Mouse (Mus musculus): ENCODE data around the gene Tnrc6b. TPM values are rescaled to one million over a fixed set of nuclear protein-coding genes. Genes with fewer than 3 reads are reported as not detected.

Gene Tnrc6b
- polyA plus RNA-seq, 1 experiment from 2014 or later = 11.5 TPM

- H3K4me3 ChIP-seq (ENCODE audit: inconsistent target) = no peak overlapping the region
- H3K27ac ChIP-seq = no peak overlapping the region
- H3K36me3 ChIP-seq (ENCODE audit: inconsistent target) = no peaks in the 10 kb centered on the region
- WGBS (ENCODE audit: missing documents) = 89% methylated on average over 8 of the region's 8 CpGs
- H3K79me2 ChIP-seq (ENCODE audit: inconsistent target) = no peaks in the 10 kb centered on the region
Measured at GRCm38 (mm10) chr15:80684786-80685602, 26.1 kb upstream of the Tnrc6b start.

GRCm38 (mm10) chr15:80685603-80685895 lies 25.6 kb upstream of the Tnrc6b start:
- no peak overlapping the region for H3K4me3 ChIP-seq (ENCODE audit: inconsistent target)
- 89% methylated on average over 7 of the region's 7 CpGs for WGBS (ENCODE audit: missing documents)
- H3K79me2 ChIP-seq (ENCODE audit: inconsistent target) = no peaks in the 10 kb centered on the region
- H3K27ac ChIP-seq = no peak overlapping the region
- no peaks in the 10 kb centered on the region for H3K36me3 ChIP-seq (ENCODE audit: inconsistent target)

- WGBS (ENCODE audit: missing documents) = 89% methylated on average over 7 of the region's 7 CpGs
Measured at GRCm38 (mm10) chr15:80688536-80688935, 22.6 kb upstream of the Tnrc6b start.

GRCm38 (mm10) chr15:80693492-80693891 lies 17.6 kb upstream of the Tnrc6b start:
- no peak overlapping the region for H3K27ac ChIP-seq
- no peaks in the 10 kb centered on the region for H3K36me3 ChIP-seq (ENCODE audit: inconsistent target)
- no peaks in the 10 kb centered on the region for H3K79me2 ChIP-seq (ENCODE audit: inconsistent target)
- no peak overlapping the region for H3K4me3 ChIP-seq (ENCODE audit: inconsistent target)
- WGBS (ENCODE audit: missing documents) = 85% methylated on average over 3 of the region's 3 CpGs

More at GRCm38 (mm10) chr15:80688536-80688935, 22.6 kb upstream of the Tnrc6b start:
- Histone ChIP-seq H3K36me3 (ENCODE audit: inconsistent target) (no peaks in the 10 kb centered on the region), H3K79me2 (ENCODE audit: inconsistent target) (no peaks in the 10 kb centered on the region), H3K27ac (no peak overlapping the region), H3K4me3 (ENCODE audit: inconsistent target) (no peak overlapping the region)

GRCm38 (mm10) chr15:80694125-80694910 lies 16.8 kb upstream of the Tnrc6b start:
- no peaks in the 10 kb centered on the region for H3K79me2 ChIP-seq (ENCODE audit: inconsistent target)
- no peak overlapping the region for H3K4me3 ChIP-seq (ENCODE audit: inconsistent target)
- no peak overlapping the region for H3K27ac ChIP-seq
- no peaks in the 10 kb centered on the region for H3K36me3 ChIP-seq (ENCODE audit: inconsistent target)
- 42% methylated on average over 9 of the region's 11 CpGs for WGBS (ENCODE audit: missing documents)

- Histone ChIP-seq H3K4me3 (ENCODE audit: inconsistent target) (no peak overlapping the region), H3K27ac (no peak overlapping the region), H3K36me3 (ENCODE audit: inconsistent target) (no peaks in the 10 kb centered on the region), H3K79me2 (ENCODE audit: inconsistent target) (no peaks in the 10 kb centered on the region)
- 25% methylated on average over 5 of the region's 5 CpGs for WGBS (ENCODE audit: missing documents)
Measured at GRCm38 (mm10) chr15:80697564-80697963, 13.5 kb upstream of the Tnrc6b start.

GRCm38 (mm10) chr15:80701481-80702257 lies 9.4 kb upstream of the Tnrc6b start:
- WGBS (ENCODE audit: missing documents) = 81% methylated on average over 8 of the region's 8 CpGs
- no peaks in the 10 kb centered on the region for H3K36me3 ChIP-seq (ENCODE audit: inconsistent target)
- no peak overlapping the region for H3K27ac ChIP-seq
- H3K79me2 ChIP-seq (ENCODE audit: inconsistent target) = no peaks in the 10 kb centered on the region
- H3K4me3 ChIP-seq (ENCODE audit: inconsistent target) = no peak overlapping the region

- Histone ChIP-seq H3K79me2 (ENCODE audit: inconsistent target) (no peaks in the 10 kb centered on the region), H3K36me3 (ENCODE audit: inconsistent target) (no peaks in the 10 kb centered on the region), H3K4me3 (ENCODE audit: inconsistent target) (no peak overlapping the region), H3K27ac (no peak overlapping the region)
- WGBS (ENCODE audit: missing documents) = 96% methylated on average over 5 of the region's 5 CpGs
Measured at GRCm38 (mm10) chr15:80702910-80703309, 8.2 kb upstream of the Tnrc6b start.

GRCm38 (mm10) chr15:80703495-80703894 lies 7.6 kb upstream of the Tnrc6b start:
- Histone ChIP-seq H3K36me3 (ENCODE audit: inconsistent target) (no peaks in the 10 kb centered on the region), H3K27ac (no peak overlapping the region), H3K4me3 (ENCODE audit: inconsistent target) (no peak overlapping the region), H3K79me2 (ENCODE audit: inconsistent target) (no peaks in the 10 kb centered on the region)
- 92% methylated on average over 2 of the region's 2 CpGs for WGBS (ENCODE audit: missing documents)

- Histone ChIP-seq H3K4me3 (ENCODE audit: inconsistent target) (no peak overlapping the region), H3K79me2 (ENCODE audit: inconsistent target) (no peaks in the 10 kb centered on the region), H3K36me3 (ENCODE audit: inconsistent target) (no peaks in the 10 kb centered on the region), H3K27ac (no peak overlapping the region)
- WGBS (ENCODE audit: missing documents) = 10% methylated on average over 5 of the region's 7 CpGs
Measured at GRCm38 (mm10) chr15:80704267-80704666, 6.8 kb upstream of the Tnrc6b start.

GRCm38 (mm10) chr15:80705828-80706549 lies 5.1 kb upstream of the Tnrc6b start:
- H3K36me3 ChIP-seq (ENCODE audit: inconsistent target) = no peaks in the 10 kb centered on the region
- no peaks in the 10 kb centered on the region for H3K79me2 ChIP-seq (ENCODE audit: inconsistent target)
- H3K27ac ChIP-seq = no peak overlapping the region
- no peak overlapping the region for H3K4me3 ChIP-seq (ENCODE audit: inconsistent target)
- WGBS (ENCODE audit: missing documents) = 28% methylated on average over 17 of the region's 18 CpGs

GRCm38 (mm10) chr15:80706596-80706995 lies 4.5 kb upstream of the Tnrc6b start:
- H3K79me2 ChIP-seq (ENCODE audit: inconsistent target) = no peaks in the 10 kb centered on the region
- H3K27ac ChIP-seq = no peak overlapping the region
- H3K36me3 ChIP-seq (ENCODE audit: inconsistent target) = no peaks in the 10 kb centered on the region
- 16% methylated on average over 11 of the region's 11 CpGs for WGBS (ENCODE audit: missing documents)
- H3K4me3 ChIP-seq (ENCODE audit: inconsistent target) = no peak overlapping the region

GRCm38 (mm10) chr15:80707088-80707487 lies 4.0 kb upstream of the Tnrc6b start:
- H3K79me2 ChIP-seq (ENCODE audit: inconsistent target) = no peaks in the 10 kb centered on the region; the same call in 1 of the 2 replicates
- no peak overlapping the region for H3K27ac ChIP-seq
- no peak overlapping the region for H3K4me3 ChIP-seq (ENCODE audit: inconsistent target)

GRCm38 (mm10) chr15:80709593-80709992 lies 1.5 kb upstream of the Tnrc6b start:
- Histone ChIP-seq H3K79me2 (ENCODE audit: inconsistent target) (peaks cover 20% of the 10 kb centered on the region; the same call in 1 of the 2 replicates), H3K4me3 (ENCODE audit: inconsistent target) (no peak overlapping the region), H3K36me3 (ENCODE audit: inconsistent target) (no peaks in the 10 kb centered on the region), H3K27ac (no peak overlapping the region)
- 81% methylated on average over 6 of the region's 6 CpGs for WGBS (ENCODE audit: missing documents)

More at GRCm38 (mm10) chr15:80707088-80707487, 4.0 kb upstream of the Tnrc6b start:
- WGBS (ENCODE audit: missing documents) = 40% methylated on average over 8 of the region's 8 CpGs
- no peaks in the 10 kb centered on the region for H3K36me3 ChIP-seq (ENCODE audit: inconsistent target)

All from macrophage (primary cell).